Mouse (Mus musculus) midbrain, embryonic 11.5 days (tissue): Measurements from ENCODE around the gene Dock8. TPM values are rescaled to one million over a fixed set of nuclear protein-coding genes. Genes with fewer than 3 reads are reported as not detected.
"Not testable (repeated sequence)": the region's sequence is repeated elsewhere in the genome, so short reads cannot be mapped to it uniquely, and the experiment has no call there.

Source experiments
- ATAC-seq: fragments of 200-750 bp; cut with Nextera tagmentation; 2 replicates; pipeline ENCODE4 v1.8.0; 2017; ENCODE audit warnings: moderate TSS enrichment, moderate library complexity; ENCODE audit not compliant: low FRiP score
- DNase-seq: peaks from one replicate; pipeline ENCODE4 v3.0.0; 2015; ENCODE audit warnings: low spot score; ENCODE audit errors: missing footprints
- H3K27ac ChIP-seq: fragments of 300-500 bp; sonication (generic); 2 replicates; pipeline ENCODE4 v1.5.1; 2014; ENCODE audit warnings: low read depth, low read length
- H3K27me3 ChIP-seq: fragments of 300-500 bp; sonication (generic); 2 replicates; pipeline ENCODE4 v1.6.1; 2014; ENCODE audit warnings: mild to moderate bottlenecking, low read length, moderate library complexity, mixed read lengths; ENCODE audit not compliant: control insufficient read depth, insufficient read depth
- H3K36me3 ChIP-seq: fragments of 300-500 bp; sonication (generic); 2 replicates; pipeline ENCODE4 v1.6.1; 2014; ENCODE audit warnings: mild to moderate bottlenecking, low read length, moderate library complexity, mixed read lengths; ENCODE audit not compliant: control insufficient read depth, insufficient read depth
- H3K4me1 ChIP-seq: fragments of 300-500 bp; sonication (generic); 2 replicates; pipeline ENCODE4 v1.6.1; 2014; ENCODE audit warnings: low read length; ENCODE audit not compliant: control insufficient read depth, insufficient read depth
- H3K4me2 ChIP-seq: fragments of 300-500 bp; sonication (generic); 2 replicates; pipeline ENCODE4 v1.6.1; 2014; ENCODE audit warnings: mild to moderate bottlenecking, moderate library complexity
- H3K4me3 ChIP-seq: fragments of 300-500 bp; sonication (generic); 2 replicates; pipeline ENCODE4 v1.5.1; 2014; ENCODE audit warnings: low read depth, low read length
- H3K9ac ChIP-seq: fragments of 300-500 bp; sonication (generic); 2 replicates; pipeline ENCODE4 v1.6.1; 2014; ENCODE audit warnings: low read length
- H3K9me3 ChIP-seq: fragments of 300-500 bp; sonication (generic); 2 replicates; pipeline ENCODE4 v1.6.1; 2016; ENCODE audit warnings: low read length; ENCODE audit not compliant: control insufficient read depth
- WGBS: fragments of 180-500 bp; shearing (Covaris S2); extraction: QIAGEN DNeasy Blood & Tissue Kit; methylation state at CpG from one replicate; pipeline ENCODE4 v1.1.7; 2014; 5-methylcytosine and 5-hydroxymethylcytosine counted together
- polyA plus RNA-seq: library from polyadenylated mRNA; unstranded; fragments of >200 nt; fragmentation: Nextera tagmentation; extraction: Ambion mirVana; gene quantifications from 2 replicates; pipeline ENCODE4 v1.2.1, GENCODE M21; 2014

The Dock8 gene
- polyA plus RNA-seq, 1 experiment from 2014 or later: 1.7 TPM

GRCm38 (mm10) chr19:25008509-25008908 lies 9.2 kb downstream of the Dock8 start:
- 89% methylated on average over 2 of the region's 2 CpGs for WGBS
- H3K36me3 ChIP-seq: no peaks in the 10 kb centered on the region

GRCm38 (mm10) chr19:25022766-25023165 lies 23.4 kb downstream of the Dock8 start:
- 89% methylated on average over 6 of the region's 6 CpGs for WGBS
- H3K4me3 ChIP-seq: no peak overlapping the region

More at GRCm38 (mm10) chr19:25008509-25008908, 9.2 kb downstream of the Dock8 start:
- no peak for DNase-seq
- Histone ChIP-seq H3K4me1 (no peaks in the 10 kb centered on the region), H3K27me3 (no peaks in the 10 kb centered on the region), H3K9ac (no peak overlapping the region), H3K27ac (no peak overlapping the region), H3K4me3 (no peak overlapping the region), H3K9me3 (no peaks in the 10 kb centered on the region), H3K4me2 (no peak overlapping the region)
- no peak for ATAC-seq

GRCm38 (mm10) chr19:25031765-25032164 lies 32.4 kb downstream of the Dock8 start:
- Histone ChIP-seq H3K27ac (no peak overlapping the region), H3K27me3 (no peaks in the 10 kb centered on the region), H3K9ac (no peak overlapping the region), H3K4me1 (no peaks in the 10 kb centered on the region), H3K9me3 (no peaks in the 10 kb centered on the region), H3K36me3 (no peaks in the 10 kb centered on the region), H3K4me3 (no peak overlapping the region), H3K4me2 (no peak overlapping the region)
- ATAC-seq (no peak), DNase-seq (no peak)
- WGBS: 83% methylated on average over 4 of the region's 4 CpGs

More at GRCm38 (mm10) chr19:25022766-25023165, 23.4 kb downstream of the Dock8 start:
- Histone ChIP-seq H3K9me3 (no peaks in the 10 kb centered on the region), H3K27ac (no peak overlapping the region), H3K36me3 (no peaks in the 10 kb centered on the region), H3K4me2 (no peak overlapping the region), H3K9ac (no peak overlapping the region), H3K27me3 (no peaks in the 10 kb centered on the region), H3K4me1 (no peaks in the 10 kb centered on the region)
- no peak for ATAC-seq
- no peak for DNase-seq

GRCm38 (mm10) chr19:25033008-25033407 lies 33.7 kb downstream of the Dock8 start:
- not testable (repeated sequence) for H3K9me3 ChIP-seq, H3K4me2 ChIP-seq, H3K4me1 ChIP-seq, H3K36me3 ChIP-seq, DNase-seq, H3K9ac ChIP-seq, ATAC-seq, H3K4me3 ChIP-seq, H3K27ac ChIP-seq, H3K27me3 ChIP-seq
- 84% methylated on average over 5 of the region's 18 CpGs for WGBS

DNA sequence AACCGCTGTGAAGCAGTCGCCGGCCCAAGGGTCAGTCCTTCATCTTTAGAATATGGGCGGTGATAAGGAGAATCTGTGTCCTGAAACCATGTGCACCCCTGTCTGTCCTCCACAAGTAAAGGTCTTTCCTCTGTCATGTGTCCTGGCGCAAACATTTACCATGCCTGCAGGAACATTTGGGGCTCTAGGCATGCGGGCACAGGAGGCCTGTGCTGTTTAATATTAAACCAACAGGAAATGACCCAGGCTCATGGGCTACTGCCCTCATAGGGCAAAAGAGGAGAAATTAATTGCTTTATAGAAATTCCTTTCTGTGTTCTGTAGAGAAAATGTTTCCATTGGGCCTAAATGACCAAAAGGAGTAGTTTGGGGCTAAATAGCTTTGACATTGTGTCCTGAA lies 36.5 kb downstream of the Dock8 start:
- DNase-seq: no peak
- Histone ChIP-seq H3K36me3 (no peaks in the 10 kb centered on the region), H3K27me3 (no peaks in the 10 kb centered on the region), H3K9ac (no peak overlapping the region), H3K4me1 (no peaks in the 10 kb centered on the region), H3K4me3 (no peak overlapping the region), H3K4me2 (no peak overlapping the region), H3K9me3 (no peaks in the 10 kb centered on the region), H3K27ac (no peak overlapping the region)
- ATAC-seq: no peak
- 90% methylated on average over 6 of the region's 6 CpGs for WGBS

- no peaks in the 10 kb centered on the region for H3K36me3 ChIP-seq
- no peaks in the 10 kb centered on the region for H3K9me3 ChIP-seq
- H3K4me3 ChIP-seq: no peak overlapping the region
- 85% methylated on average over 5 of the region's 5 CpGs for WGBS
- no peak for DNase-seq
- no peak overlapping the region for H3K9ac ChIP-seq
- H3K27me3 ChIP-seq: no peaks in the 10 kb centered on the region
- no peak overlapping the region for H3K4me2 ChIP-seq
- ATAC-seq: no peak
- no peak overlapping the region for H3K27ac ChIP-seq
- no peaks in the 10 kb centered on the region for H3K4me1 ChIP-seq
Observed at GRCm38 (mm10) chr19:25036784-25037183, 37.5 kb downstream of the Dock8 start.

DNA sequence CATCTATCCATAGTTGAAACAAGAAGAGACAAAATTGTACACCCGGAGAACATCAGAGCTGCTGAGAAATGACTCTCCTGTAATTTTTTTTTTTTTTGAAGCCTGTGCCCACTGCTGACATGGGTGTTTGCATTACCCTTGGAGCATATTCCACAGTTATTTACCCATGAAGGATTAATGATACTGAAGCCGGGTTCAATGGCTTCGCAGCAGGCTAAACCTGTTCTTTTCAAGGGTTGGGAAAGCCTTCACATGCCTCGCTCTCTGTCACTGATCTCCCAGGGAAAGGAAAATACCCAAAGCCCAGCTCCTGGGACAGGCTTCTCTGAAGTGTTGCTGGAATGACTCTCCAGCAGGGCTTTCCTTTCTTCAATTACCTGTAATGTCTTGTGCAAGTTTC lies 37.9 kb downstream of the Dock8 start:
- Histone ChIP-seq H3K36me3 (no peaks in the 10 kb centered on the region), H3K4me1 (no peaks in the 10 kb centered on the region), H3K9me3 (no peaks in the 10 kb centered on the region), H3K27ac (no peak overlapping the region), H3K4me2 (no peak overlapping the region), H3K9ac (no peak overlapping the region), H3K27me3 (no peaks in the 10 kb centered on the region), H3K4me3 (no peak overlapping the region)
- 78% methylated on average over 4 of the region's 4 CpGs for WGBS
- DNase-seq: no peak
- ATAC-seq: no peak

DNA sequence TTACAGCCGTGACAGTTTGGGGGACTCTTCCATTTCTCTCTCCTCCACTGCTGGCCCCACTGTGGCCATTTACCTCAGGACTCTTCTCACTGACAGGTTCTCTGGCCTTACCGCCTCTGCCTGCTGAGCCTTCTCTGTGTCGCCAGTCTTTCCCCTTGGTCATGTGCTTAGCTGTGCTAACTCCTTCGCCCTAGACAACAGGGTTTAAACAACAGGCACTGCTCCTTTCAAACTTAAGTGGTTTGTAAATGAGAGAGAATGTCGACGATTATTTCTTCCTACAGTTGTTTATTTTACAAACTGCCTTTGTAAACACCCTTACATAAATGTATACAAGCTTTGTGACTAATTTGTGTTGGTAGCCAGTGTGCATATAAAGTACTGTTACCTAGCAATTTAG lies 39.0 kb downstream of the Dock8 start:
- WGBS: 68% methylated on average over 6 of the region's 6 CpGs
- H3K9me3 ChIP-seq: no peaks in the 10 kb centered on the region
- H3K4me1 ChIP-seq: no peaks in the 10 kb centered on the region
- H3K27me3 ChIP-seq: no peaks in the 10 kb centered on the region
- ATAC-seq (no peak), DNase-seq (no peak)
- no peak overlapping the region for H3K9ac ChIP-seq
- H3K27ac ChIP-seq: no peak overlapping the region
- no peak overlapping the region for H3K4me2 ChIP-seq
- no peaks in the 10 kb centered on the region for H3K36me3 ChIP-seq
- no peak overlapping the region for H3K4me3 ChIP-seq

GRCm38 (mm10) chr19:25041209-25041608 lies 41.9 kb downstream of the Dock8 start:
- Histone ChIP-seq H3K9ac (no peak overlapping the region), H3K4me2 (no peak overlapping the region), H3K36me3 (no peaks in the 10 kb centered on the region), H3K27me3 (no peaks in the 10 kb centered on the region), H3K27ac (no peak overlapping the region), H3K4me1 (no peaks in the 10 kb centered on the region), H3K4me3 (no peak overlapping the region), H3K9me3 (no peaks in the 10 kb centered on the region)
- DNase-seq (no peak), ATAC-seq (no peak)
- WGBS: 68% methylated on average over 6 of the region's 6 CpGs

DNA sequence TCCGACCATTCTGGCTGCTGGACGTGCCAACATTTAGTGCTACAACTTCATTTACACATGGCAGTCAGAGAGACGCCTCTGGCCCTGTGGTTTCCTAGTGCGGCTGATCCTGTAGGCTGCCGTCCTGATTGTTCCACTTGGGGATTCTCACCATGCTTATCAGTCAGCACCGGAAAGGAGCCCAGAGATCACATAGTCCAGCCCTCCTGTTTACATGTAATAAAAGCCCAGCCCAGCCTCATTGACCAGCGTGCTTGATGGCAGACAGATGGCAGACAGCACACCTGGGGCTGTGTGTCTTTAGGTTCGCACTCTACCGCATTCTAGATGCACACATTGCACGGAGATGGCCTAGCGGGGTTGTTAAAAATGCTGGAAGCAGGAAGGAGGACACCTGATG lies 43.6 kb downstream of the Dock8 start:
- Histone ChIP-seq H3K4me1 (no peaks in the 10 kb centered on the region), H3K4me2 (no peak overlapping the region), H3K4me3 (no peak overlapping the region), H3K9me3 (no peaks in the 10 kb centered on the region), H3K36me3 (no peaks in the 10 kb centered on the region), H3K9ac (no peak overlapping the region), H3K27ac (no peak overlapping the region), H3K27me3 (no peaks in the 10 kb centered on the region)
- no peak for DNase-seq
- ATAC-seq: no peak
- 88% methylated on average over 11 of the region's 11 CpGs for WGBS
